Mouse (Mus musculus) neural tube, embryonic 12.5 days (tissue): Measurements from ENCODE around the gene Lce1b. TPM values are rescaled to one million over a fixed set of nuclear protein-coding genes. Genes with fewer than 3 reads are reported as not detected.

ENCODE experiments used
- ATAC-seq: fragments of 200-750 bp; cut with Nextera tagmentation; 2 replicates; pipeline ENCODE4 v1.8.0; 2017; ENCODE audit warnings: low read depth, mild to moderate bottlenecking, moderate TSS enrichment, moderate library complexity; ENCODE audit not compliant: low FRiP score
- H3K27ac ChIP-seq: fragments of 300-500 bp; sonication (generic); 2 replicates; pipeline ENCODE4 v1.5.1; 2016
- H3K27me3 ChIP-seq: fragments of 300-500 bp; sonication (generic); replicated peaks from 2 replicates; pipeline ENCODE4 v1.6.1; 2016; ENCODE audit warnings: mild to moderate bottlenecking
- H3K36me3 ChIP-seq: fragments of 300-500 bp; sonication (generic); 2 replicates; pipeline ENCODE4 v1.6.1; 2016; ENCODE audit warnings: mild to moderate bottlenecking
- H3K4me1 ChIP-seq: fragments of 300-500 bp; sonication (generic); 2 replicates; pipeline ENCODE4 v1.6.1; 2016
- H3K4me2 ChIP-seq: fragments of 300-500 bp; sonication (generic); replicated peaks from 2 replicates; pipeline ENCODE4 v1.6.1; 2016; ENCODE audit warnings: mild to moderate bottlenecking
- H3K4me3 ChIP-seq: fragments of 300-500 bp; sonication (generic); 2 replicates; pipeline ENCODE4 v1.5.1; 2016
- H3K9ac ChIP-seq: fragments of 300-500 bp; sonication (generic); 2 replicates; pipeline ENCODE4 v1.6.1; 2016; ENCODE audit warnings: mild to moderate bottlenecking
- H3K9me3 ChIP-seq: fragments of 300-500 bp; sonication (generic); 2 replicates; pipeline ENCODE4 v1.6.1; 2016; ENCODE audit warnings: mild to moderate bottlenecking
- polyA plus RNA-seq: library from polyadenylated mRNA; unstranded; fragments of >200 nt; fragmentation: Nextera tagmentation; extraction: Ambion mirVana; gene quantifications from 2 replicates; pipeline ENCODE4 v1.2.1, GENCODE M21; 2016

The Lce1b gene
- polyA plus RNA-seq, 1 experiment from 2014 or later = not detected

DNA sequence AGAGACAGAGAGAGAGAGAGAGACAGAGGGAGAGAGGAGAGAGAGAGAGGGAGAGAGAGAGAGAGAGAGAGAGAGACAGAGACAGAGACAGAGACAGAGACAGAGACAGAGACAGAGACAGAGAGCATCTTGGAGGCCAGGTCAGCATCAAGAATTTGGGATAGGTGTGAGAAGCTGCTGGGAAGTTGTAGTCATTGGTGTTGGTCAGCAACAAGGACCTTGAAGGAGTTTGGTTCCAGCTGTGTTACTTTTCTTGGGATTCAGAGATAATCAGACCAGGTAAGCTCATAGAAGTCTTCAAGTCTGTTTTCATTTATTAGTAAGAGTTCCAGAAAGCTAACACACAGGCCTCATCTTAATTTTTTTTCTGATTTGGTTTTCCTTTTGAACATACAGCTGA, 49.3 kb downstream of the Lce1b start, which contains the start of gene 2210017I01Rik:
Gene 2210017I01Rik (minus strand): TSS at position 101 of the 400 bp plus-strand sequence.
- Histone ChIP-seq H3K9ac (no peak within 1 kb of the TSS), H3K36me3 (no peaks in the 10 kb centered on the region), H3K4me1 (no peaks in the 10 kb centered on the region), H3K27ac (no peak within 1 kb of the TSS), H3K9me3 (no peaks in the 10 kb centered on the region), H3K4me3 (no peak within 1 kb of the TSS), H3K4me2 (no peak within 1 kb of the TSS), H3K27me3 (no peaks in the 10 kb centered on the region)
- no peak for ATAC-seq

Other genes with a start within 250 kb of the Lce1b start
- gene Sprr2i, start 248.9 kb downstream of the Lce1b start, polyA plus RNA-seq = not detected in 2 replicates
- gene Sprr2j-ps, start 238.8 kb downstream of the Lce1b start, polyA plus RNA-seq = not detected in 2 replicates
- gene Gm9774, start 227.5 kb downstream of the Lce1b start, polyA plus RNA-seq = 7.4 and 8.9 TPM in 2 replicates
- gene Sprr2k, start 224.3 kb downstream of the Lce1b start, polyA plus RNA-seq = not detected in 2 replicates
- gene Sprr1b, start 218.1 kb downstream of the Lce1b start, polyA plus RNA-seq = not detected in 2 replicates
- gene Sprr3, start 198.2 kb downstream of the Lce1b start, polyA plus RNA-seq = not detected in 2 replicates
- gene Sprr1a, start 171.0 kb downstream of the Lce1b start, polyA plus RNA-seq = not detected in 2 replicates
- not detected in 2 replicates for gene Sprr4, start 156.4 kb downstream of the Lce1b start, polyA plus RNA-seq
- not detected in 2 replicates for gene 2310046K23Rik, start 122.4 kb downstream of the Lce1b start, polyA plus RNA-seq
- gene Ivl, start 83.2 kb downstream of the Lce1b start, polyA plus RNA-seq = 0.10 and 0.13 TPM in 2 replicates
- not detected in 2 replicates for gene Smcp, start 67.9 kb downstream of the Lce1b start, polyA plus RNA-seq
- gene 2210017I01Rik, start 49.4 kb downstream of the Lce1b start, polyA plus RNA-seq = not detected in 2 replicates
- not detected in 2 replicates for gene Lce6a, start 35.3 kb downstream of the Lce1b start, polyA plus RNA-seq
- not detected in 2 replicates for gene Lce1a1, start 8.6 kb downstream of the Lce1b start, polyA plus RNA-seq
- gene Lce1a2, start 13.4 kb upstream of the Lce1b start, polyA plus RNA-seq = not detected in 2 replicates
- not detected in 2 replicates for gene Lce1c, start 22.3 kb upstream of the Lce1b start, polyA plus RNA-seq
- gene Lce1d, start 30.3 kb upstream of the Lce1b start, polyA plus RNA-seq = not detected in 2 replicates
- not detected in 2 replicates for gene Lce1e, start 52.1 kb upstream of the Lce1b start, polyA plus RNA-seq
- not detected in 2 replicates for gene Lce1f, start 63.4 kb upstream of the Lce1b start, polyA plus RNA-seq
- gene Gm38119, start 82.2 kb upstream of the Lce1b start, polyA plus RNA-seq = not detected in 2 replicates
- not detected in 2 replicates for gene Lce1g, start 95.4 kb upstream of the Lce1b start, polyA plus RNA-seq
- not detected in 2 replicates for gene Lce1h, start 108.1 kb upstream of the Lce1b start, polyA plus RNA-seq
- gene Lce1i, start 122.0 kb upstream of the Lce1b start, polyA plus RNA-seq = not detected in 2 replicates
- not detected in 2 replicates for gene Lce1j, start 133.6 kb upstream of the Lce1b start, polyA plus RNA-seq
- not detected in 2 replicates for gene Lce1k, start 151.0 kb upstream of the Lce1b start, polyA plus RNA-seq
- gene Kprp, start 170.3 kb upstream of the Lce1b start, polyA plus RNA-seq = not detected in 2 replicates
- not detected in 2 replicates for gene Lce1l, start 194.4 kb upstream of the Lce1b start, polyA plus RNA-seq
- not detected in 2 replicates for gene 2310050C09Rik, start 213.3 kb upstream of the Lce1b start, polyA plus RNA-seq